Mouse (Mus musculus): Measurements from ENCODE around the gene En2.

En2 gene

GRCm38 (mm10) chr5:28179237-28179790, 13.8 kb downstream of the En2 start:
- DNase-seq: no peak

GRCm38 (mm10) chr5:28191201-28192098, 26.0 kb downstream of the En2 start:
- DNase-seq: peak; percentile 50 to 69

- DNase-seq: no peak
Observed at GRCm38 (mm10) chr5:28192099-28192454, 26.6 kb downstream of the En2 start.

GRCm38 (mm10) chr5:28195473-28195872, 30.0 kb downstream of the En2 start:
- DNase-seq: peak in 1 of 2 experiments; percentile 34

DNA sequence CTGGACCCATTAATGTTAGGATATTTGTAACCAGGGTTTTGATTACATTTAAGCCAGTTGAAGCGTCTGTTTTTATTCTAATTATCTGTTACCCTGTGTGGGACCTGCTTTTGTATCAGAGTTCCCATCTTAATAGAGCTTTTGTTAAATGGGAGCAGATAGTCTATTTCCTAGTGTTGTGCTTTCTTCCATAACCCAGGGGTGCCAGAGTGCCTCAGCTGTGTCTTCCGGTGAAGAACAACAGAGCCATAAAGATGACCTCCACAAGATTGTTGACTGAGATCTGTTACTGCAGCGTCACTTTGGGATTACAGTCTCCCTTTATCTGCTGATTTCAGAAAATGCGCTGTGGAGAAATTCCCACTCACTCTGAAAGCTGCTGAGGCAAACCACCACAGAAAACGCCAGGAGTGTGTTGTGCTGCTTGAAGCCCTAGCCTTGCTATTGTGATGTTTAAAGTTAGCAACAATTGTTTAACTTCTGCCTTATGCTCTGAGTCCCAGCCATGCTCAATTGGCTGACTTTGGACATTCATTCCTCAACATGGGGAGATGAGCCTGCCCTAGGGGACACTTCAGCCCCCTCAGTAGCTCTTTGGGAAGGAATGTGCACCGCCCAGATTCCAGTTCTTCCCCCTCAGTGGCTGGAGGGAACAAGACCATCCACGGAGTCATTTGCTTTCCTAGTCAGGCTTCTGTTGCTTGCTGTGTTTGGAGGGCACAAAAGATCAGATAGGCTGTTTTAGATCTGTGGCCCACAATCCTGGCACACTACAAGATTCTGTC, 33.8 kb downstream of the En2 start:
- no peak for DNase-seq

DNA sequence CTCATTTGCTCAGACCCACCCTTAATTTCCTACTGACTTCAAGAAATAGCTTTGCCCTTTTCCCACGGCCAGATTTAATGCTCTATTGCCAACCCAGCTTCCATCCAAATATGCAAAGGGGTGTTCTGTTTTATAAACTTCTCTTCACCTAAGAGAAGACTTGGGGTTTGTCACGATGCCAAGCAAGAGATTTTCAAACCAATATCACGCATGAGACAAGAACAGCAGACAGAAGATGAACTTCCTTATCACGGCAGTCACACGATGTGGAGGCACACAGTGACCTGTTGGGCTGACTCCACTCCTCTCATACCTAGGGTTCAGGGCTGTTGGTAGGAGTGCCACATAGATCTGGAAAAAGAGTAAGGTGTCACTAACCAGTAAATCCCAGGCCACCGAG, 37.6 kb downstream of the En2 start:
- DNase-seq: peak in 1 of 2 experiments; percentile 7

GRCm38 (mm10) chr5:28204678-28205077, 39.2 kb downstream of the En2 start:
- peak in 1 of 2 experiments; percentile 2 for DNase-seq

DNA sequence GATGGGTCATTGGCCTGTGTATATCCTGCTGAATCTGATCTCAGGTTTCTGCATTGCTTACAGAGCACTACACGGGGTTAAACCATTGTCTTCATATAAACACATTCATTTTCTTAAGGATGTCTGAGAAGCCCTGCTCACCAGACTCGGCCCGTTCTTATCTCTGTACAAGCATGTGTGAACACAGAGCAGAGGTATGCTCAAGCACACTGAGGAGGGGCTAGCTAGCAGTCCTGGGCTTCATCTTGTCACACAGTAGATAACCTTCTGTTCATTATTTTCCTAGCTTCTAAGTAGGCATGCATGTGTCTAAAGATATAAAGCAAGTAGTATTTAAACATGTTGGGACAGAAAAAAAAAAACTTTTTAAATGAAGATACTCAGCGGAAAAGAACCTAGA, 41.0 kb downstream of the En2 start:
- no peak for DNase-seq

GRCm38 (mm10) chr5:28207043-28207442, 41.5 kb downstream of the En2 start:
- DNase-seq: peak; percentile 34 to 61

DNA sequence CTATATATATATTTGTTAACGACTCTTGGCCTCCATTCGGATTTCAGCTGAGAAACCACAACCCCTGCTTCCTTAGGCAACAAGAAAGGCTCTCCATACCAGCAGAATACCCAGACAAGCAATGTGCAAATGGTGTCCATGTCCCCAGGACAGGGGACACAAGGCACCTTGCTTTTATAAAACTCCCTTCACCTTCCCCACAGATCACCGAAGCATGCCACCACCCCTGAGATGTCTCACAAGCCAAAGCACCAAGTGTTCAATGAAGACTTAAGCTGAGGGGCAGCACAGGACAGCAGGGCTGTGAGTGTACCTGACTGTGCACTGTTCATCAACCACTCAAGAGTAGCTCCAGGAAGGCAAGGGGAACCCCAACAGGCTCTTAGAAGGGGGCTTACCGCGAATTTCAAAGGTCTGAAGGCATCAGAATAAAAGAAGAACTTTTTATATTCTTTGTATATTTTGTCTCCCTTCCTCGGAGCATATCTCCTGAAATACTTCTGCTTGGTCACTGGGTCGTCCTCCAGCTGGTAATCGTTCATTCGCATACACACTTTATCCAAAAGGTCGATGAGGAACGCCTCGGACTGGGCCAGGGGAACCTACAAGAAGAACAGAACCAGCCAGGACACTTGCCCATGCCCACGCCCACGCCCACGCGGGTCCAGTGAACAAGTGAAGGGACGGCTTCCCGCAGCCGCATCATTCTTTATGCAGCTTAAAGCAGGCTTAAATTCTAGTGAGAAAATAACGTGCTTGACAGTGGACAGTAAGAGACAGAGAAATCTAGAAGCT, 43.4 kb downstream of the En2 start:
- peak; percentile 57 to 64 for DNase-seq

DNA sequence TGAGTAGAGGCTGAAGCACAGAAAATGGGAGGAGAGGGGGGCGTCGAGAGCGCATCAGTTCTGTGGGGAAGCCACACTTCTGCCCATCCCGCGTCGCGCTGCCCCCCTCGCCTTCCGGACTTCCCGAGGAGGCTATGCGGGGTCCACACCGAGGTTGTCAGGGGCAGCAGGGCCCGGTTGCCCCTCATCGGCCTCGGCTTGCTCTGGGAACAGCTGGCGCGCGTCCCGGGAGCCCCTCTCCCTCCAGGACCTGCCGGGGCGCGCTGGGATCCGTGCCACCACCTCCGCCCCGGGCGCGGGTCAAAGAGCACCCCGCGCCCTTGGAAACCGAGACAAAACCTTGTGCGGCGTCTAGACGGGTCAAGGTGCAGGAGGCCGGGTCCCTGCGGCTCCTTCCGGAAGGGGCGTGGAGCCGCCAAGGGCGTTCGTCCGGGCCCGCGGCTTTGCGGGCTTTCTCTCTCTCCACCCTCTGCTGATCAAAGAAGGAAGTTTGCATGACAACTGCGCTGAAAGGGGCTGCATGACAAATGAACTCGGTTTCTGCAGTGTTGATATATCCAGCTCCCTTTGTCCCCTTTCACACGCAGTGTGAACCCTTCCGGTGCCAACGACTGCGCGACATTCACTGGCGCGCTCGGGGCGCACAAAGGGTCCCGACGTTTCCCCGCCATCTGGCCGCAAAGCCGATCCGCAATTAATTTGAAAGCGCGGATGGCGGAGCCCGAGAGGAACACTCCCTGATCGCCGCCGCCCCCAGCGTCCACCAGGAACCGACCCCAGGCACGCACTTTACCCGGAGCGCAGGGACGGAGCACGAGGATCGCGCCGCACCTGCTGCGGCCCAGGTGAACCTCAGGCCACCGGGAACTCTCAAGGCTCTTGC, 44.3 kb downstream of the En2 start:
- peak; percentile 83 to 88 for DNase-seq

GRCm38 (mm10) chr5:28210591-28211550, 45.4 kb downstream of the En2 start:
- DNase-seq: peak; percentile 58 to 65

DNA sequence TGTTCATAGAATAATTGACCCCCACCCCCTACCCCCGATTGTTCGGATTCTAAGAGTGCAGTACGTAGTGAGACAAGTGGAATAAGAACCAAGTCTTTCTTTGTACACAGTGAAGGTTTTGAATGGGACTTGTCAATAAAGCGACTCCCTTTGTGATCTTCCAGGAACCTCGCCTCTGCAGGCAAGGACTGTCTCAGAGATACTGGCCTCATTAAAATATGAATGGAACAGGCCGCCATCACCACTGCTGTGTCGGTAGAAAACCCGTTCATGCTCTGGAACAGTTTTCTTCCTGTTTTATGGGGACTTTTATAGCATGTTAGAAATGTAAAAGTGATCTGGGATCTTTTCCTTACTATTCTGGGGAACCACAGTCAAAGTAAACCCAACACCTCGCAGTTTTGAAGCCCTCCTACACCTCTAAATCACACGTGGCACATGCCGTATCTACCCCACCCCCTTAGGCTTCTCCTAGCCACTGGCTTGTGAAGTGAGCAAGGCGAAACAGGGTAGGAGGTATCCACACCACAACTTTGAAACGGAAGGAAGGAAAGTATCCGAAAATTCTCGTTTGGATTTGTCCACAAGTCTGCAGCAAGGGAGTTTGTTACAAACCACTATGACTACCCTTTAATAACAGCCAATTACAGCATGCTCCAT, 46.3 kb downstream of the En2 start:
- DNase-seq: peak in 1 of 2 experiments; percentile 54

- no peak for DNase-seq
Observed at GRCm38 (mm10) chr5:28213441-28213840, 47.9 kb downstream of the En2 start.

GRCm38 (mm10) chr5:28219596-28219995, 54.1 kb downstream of the En2 start:
- no peak for DNase-seq
